Mouse (Mus musculus): ENCODE data around the gene Fopnl. TPM values are rescaled to one million over a fixed set of nuclear protein-coding genes. Genes with fewer than 3 reads are reported as not detected.

Gene Fopnl
- 40.7 and 45.1 TPM in 2 replicates for polyA plus RNA-seq (2015; fragmentation: Nextera tagmentation; extraction: Ambion mirVana)

DNA sequence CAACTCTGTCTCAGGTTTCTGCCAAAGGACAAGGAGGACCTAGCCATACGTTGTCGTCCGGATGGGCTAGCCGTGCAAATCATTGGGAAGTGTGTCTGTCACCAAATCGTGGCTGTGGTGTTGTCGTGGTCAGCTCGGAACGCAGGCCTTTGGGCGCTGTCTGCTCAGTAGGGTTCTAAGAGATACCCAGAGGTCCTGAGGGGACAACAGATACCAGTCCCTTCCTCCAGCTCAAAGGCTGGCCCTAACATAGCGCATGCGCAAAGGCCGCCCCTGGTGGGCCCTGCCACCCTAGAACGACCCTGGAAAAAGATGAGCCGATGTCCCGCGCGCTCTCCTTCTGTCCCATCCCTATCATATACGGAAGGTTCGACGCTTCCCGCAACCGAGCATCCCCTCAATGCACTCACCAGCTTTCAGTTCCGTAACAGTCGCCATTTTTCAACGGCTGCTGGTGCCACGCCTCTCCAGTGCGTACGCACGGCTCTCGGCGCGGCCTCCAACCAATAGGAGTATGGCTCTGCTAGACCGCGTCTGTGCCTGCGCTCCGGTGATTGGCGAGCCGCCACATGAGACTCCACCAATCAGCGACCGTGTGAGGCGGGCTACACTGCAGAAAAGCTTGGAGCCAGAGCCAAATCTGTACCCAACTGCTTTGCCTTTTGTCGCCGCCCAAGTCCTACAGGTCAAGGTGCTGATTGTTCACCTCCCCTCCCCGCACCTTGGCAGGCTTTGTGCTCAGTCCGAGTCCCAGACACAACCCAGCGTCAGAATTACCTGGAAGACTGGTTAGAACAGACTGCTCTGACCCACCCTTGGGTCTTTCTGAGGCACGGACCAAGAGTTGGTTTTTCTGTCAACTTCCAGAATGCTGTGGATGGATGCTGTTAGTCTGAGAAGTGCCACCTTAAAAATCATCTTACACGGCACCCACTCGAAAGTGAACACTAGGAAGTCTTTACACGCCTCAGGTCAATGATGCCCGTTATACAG lies at the start of gene Fopnl:
Gene Fopnl, minus strand, starts transcription at position 522 of the 993 bp plus-strand sequence.
- H3K27ac ChIP-seq (ENCODE audit: low read depth): peak within 1 kb of the TSS; percentile 81
- TF ChIP-seq EP300 (IDR thresholded peaks at IDR 0.05; ENCODE audit: low read depth): no peak
- TF ChIP-seq CTCF (IDR thresholded peaks at IDR 0.05; ENCODE audit: low read depth): 0 out of 2 replicates have a peak, but pooled peaks have one; percentile 10
- peaks cover 8% of the 10 kb centered on the region; the same call in 1 of the 2 replicates for H3K36me3 ChIP-seq (replicated peaks; ENCODE audit: insufficient read depth, low read length)
- DNase-seq: peak; percentile 97
- H3K9me3 ChIP-seq (ENCODE audit: low read length): no peaks in the 10 kb centered on the region
- H3K4me2 ChIP-seq (ENCODE audit: low read depth, low read length): peak within 1 kb of the TSS; percentile 95
- peak within 1 kb of the TSS; percentile 82 for H3K4me3 ChIP-seq (ENCODE audit: low read depth, low read length)
- H3K9ac ChIP-seq (replicated peaks): peak within 1 kb of the TSS; percentile 79
- peak; percentile 100 for ATAC-seq
- 2% methylated on average over 51 of the region's 51 CpGs for WGBS (ENCODE audit: insufficient replicate concordance)
- H3K27me3 ChIP-seq (ENCODE audit: insufficient read depth, low read length): no peaks in the 10 kb centered on the region
- peaks cover 13% of the 10 kb centered on the region for H3K4me1 ChIP-seq (ENCODE audit: insufficient read depth)

DNA sequence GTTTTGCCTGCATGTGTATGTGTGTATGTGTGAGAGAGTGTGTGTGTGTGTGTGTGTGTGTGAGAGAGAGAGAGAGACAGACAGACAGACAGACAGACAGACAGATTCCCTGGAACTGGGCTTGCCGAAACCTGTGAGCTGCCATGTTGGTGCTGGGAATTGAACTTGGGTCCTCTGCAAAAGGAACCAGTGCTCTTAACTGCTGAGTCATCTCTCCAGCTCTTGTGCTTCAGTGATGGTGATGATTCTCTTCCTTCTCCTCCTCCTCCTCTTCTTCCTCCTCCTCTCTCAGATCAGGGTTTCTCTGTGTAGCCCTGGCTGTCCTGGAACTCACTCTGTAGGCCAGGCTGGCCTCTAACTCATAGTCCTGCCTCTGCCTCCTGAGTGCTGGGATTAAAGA lies 48.8 kb upstream of the Fopnl start:
- H3K4me3 ChIP-seq (ENCODE audit: low read depth, low read length): no peak overlapping the region
- no peak overlapping the region for H3K4me2 ChIP-seq (ENCODE audit: low read depth, low read length)
- TF ChIP-seq CTCF (IDR thresholded peaks at IDR 0.05; ENCODE audit: low read depth) (no peak), EP300 (IDR thresholded peaks at IDR 0.05; ENCODE audit: low read depth) (no peak)
- no peaks in the 10 kb centered on the region for H3K9me3 ChIP-seq (ENCODE audit: low read length)
- no peak for ATAC-seq
- H3K9ac ChIP-seq (replicated peaks): no peak overlapping the region
- H3K27ac ChIP-seq (ENCODE audit: low read depth): no peak overlapping the region
- DNase-seq: no peak
- no peaks in the 10 kb centered on the region for H3K27me3 ChIP-seq (ENCODE audit: insufficient read depth, low read length)
- peaks cover 9% of the 10 kb centered on the region for H3K4me1 ChIP-seq (ENCODE audit: insufficient read depth)
- H3K36me3 ChIP-seq (replicated peaks; ENCODE audit: insufficient read depth, low read length): no peaks in the 10 kb centered on the region
- 73% methylated on average over 1 of the region's 1 CpGs for WGBS (ENCODE audit: insufficient replicate concordance)

DNA sequence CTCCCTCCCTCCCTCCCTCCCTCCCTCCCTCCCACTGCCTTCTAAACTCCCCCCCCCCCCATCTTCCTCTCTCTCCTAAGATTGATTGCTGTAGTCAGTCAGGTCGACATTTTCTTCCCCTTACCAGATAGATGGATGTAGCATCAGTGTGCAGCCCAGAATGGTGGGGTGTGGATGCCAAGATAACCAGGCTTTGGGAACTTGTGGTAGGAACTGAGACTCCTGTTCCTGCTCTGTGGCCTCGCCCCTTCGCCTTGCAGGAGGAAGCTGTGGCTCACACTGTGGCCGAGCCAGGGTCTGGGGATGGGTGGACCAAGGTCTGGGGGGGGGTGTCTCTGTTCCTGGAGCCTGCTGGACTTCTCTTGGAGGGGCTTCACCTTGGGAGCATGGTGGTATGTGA lies 48.3 kb upstream of the Fopnl start:
- Histone ChIP-seq H3K27ac (ENCODE audit: low read depth) (no peak overlapping the region), H3K9ac (replicated peaks) (no peak overlapping the region), H3K4me1 (ENCODE audit: insufficient read depth) (peaks cover 10% of the 10 kb centered on the region), H3K9me3 (ENCODE audit: low read length) (no peaks in the 10 kb centered on the region), H3K4me2 (ENCODE audit: low read depth, low read length) (no peak overlapping the region), H3K27me3 (ENCODE audit: insufficient read depth, low read length) (no peaks in the 10 kb centered on the region), H3K4me3 (ENCODE audit: low read depth, low read length) (no peak overlapping the region), H3K36me3 (replicated peaks; ENCODE audit: insufficient read depth, low read length) (no peaks in the 10 kb centered on the region)
- no peak for ATAC-seq
- TF ChIP-seq EP300 (IDR thresholded peaks at IDR 0.05; ENCODE audit: low read depth): no peak
- TF ChIP-seq CTCF (IDR thresholded peaks at IDR 0.05; ENCODE audit: low read depth): no peak
- WGBS (ENCODE audit: insufficient replicate concordance): 25% methylated on average over 4 of the region's 4 CpGs
- no peak for DNase-seq

GRCm38 (mm10) chr16:14364066-14364465 lies 46.9 kb upstream of the Fopnl start:
- H3K9ac ChIP-seq (replicated peaks): no peak overlapping the region
- peaks cover 10% of the 10 kb centered on the region for H3K4me1 ChIP-seq (ENCODE audit: insufficient read depth)
- H3K9me3 ChIP-seq (ENCODE audit: low read length): no peaks in the 10 kb centered on the region
- WGBS (ENCODE audit: insufficient replicate concordance): 60% methylated on average over 6 of the region's 6 CpGs
- no peaks in the 10 kb centered on the region for H3K27me3 ChIP-seq (ENCODE audit: insufficient read depth, low read length)
- DNase-seq (no peak), ATAC-seq (no peak)
- no peak overlapping the region for H3K27ac ChIP-seq (ENCODE audit: low read depth)
- H3K4me2 ChIP-seq (ENCODE audit: low read depth, low read length): no peak overlapping the region
- TF ChIP-seq EP300 (IDR thresholded peaks at IDR 0.05; ENCODE audit: low read depth) (no peak), CTCF (IDR thresholded peaks at IDR 0.05; ENCODE audit: low read depth) (no peak)
- no peaks in the 10 kb centered on the region for H3K36me3 ChIP-seq (replicated peaks; ENCODE audit: insufficient read depth, low read length)
- no peak overlapping the region for H3K4me3 ChIP-seq (ENCODE audit: low read depth, low read length)

- Histone ChIP-seq H3K4me3 (ENCODE audit: low read depth, low read length) (no peak overlapping the region), H3K4me1 (ENCODE audit: insufficient read depth) (peaks cover 10% of the 10 kb centered on the region), H3K4me2 (ENCODE audit: low read depth, low read length) (no peak overlapping the region)
Measured at GRCm38 (mm10) chr16:14363496-14363895, 46.3 kb upstream of the Fopnl start.

DNA sequence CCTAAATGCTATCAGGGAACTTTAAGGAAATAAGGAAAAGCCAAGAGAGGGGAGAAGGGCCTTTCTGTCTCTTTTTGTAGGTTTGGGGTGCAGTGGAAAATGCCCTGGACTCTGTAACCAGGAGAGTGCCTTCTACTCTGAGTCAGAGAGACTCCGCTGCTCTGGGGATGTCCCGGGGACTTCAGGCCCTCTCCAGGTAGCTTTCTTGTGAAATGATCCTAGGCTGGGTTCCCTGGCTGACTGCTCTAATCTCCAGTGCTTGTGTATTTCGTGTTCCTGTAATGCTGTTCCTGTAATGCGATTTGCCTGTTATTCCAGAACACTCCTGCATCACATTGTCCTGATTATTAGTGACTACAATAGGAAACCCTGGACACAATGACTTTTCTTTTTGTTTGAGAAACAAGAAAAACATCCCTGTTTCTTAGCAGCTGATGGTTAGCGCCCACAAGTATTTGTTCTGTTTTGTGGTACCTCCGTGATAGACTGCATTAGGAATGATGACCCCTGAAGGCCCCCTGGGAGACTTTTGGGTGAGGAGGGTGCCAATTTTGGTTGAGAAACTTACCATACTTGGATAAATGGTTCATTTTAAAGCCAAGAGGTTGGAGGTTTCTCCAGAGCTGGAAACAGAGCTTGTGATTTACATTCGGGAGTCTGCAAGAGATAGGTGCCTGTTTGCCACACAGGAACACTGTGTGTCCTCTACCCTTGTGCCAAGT lies 45.1 kb upstream of the Fopnl start:
- H3K27ac ChIP-seq (ENCODE audit: low read depth): no peak overlapping the region
- H3K4me1 ChIP-seq (ENCODE audit: insufficient read depth): peaks cover 10% of the 10 kb centered on the region
- no peaks in the 10 kb centered on the region for H3K9me3 ChIP-seq (ENCODE audit: low read length)
- H3K9ac ChIP-seq (replicated peaks): peak overlapping the region; percentile 72; the same call in 1 of the 2 replicates
- H3K36me3 ChIP-seq (replicated peaks; ENCODE audit: insufficient read depth, low read length): no peaks in the 10 kb centered on the region
- no peak for ATAC-seq
- H3K4me3 ChIP-seq (ENCODE audit: low read depth, low read length): peak overlapping the region; percentile 81
- 27% methylated on average over 7 of the region's 7 CpGs for WGBS (ENCODE audit: insufficient replicate concordance)
- H3K4me2 ChIP-seq (ENCODE audit: low read depth, low read length): peak overlapping the region; percentile 94
- TF ChIP-seq CTCF (IDR thresholded peaks at IDR 0.05; ENCODE audit: low read depth) (no peak), EP300 (IDR thresholded peaks at IDR 0.05; ENCODE audit: low read depth) (no peak)
- no peaks in the 10 kb centered on the region for H3K27me3 ChIP-seq (ENCODE audit: insufficient read depth, low read length)
- no peak for DNase-seq

More at GRCm38 (mm10) chr16:14363496-14363895, 46.3 kb upstream of the Fopnl start:
- Histone ChIP-seq H3K36me3 (replicated peaks; ENCODE audit: insufficient read depth, low read length) (no peaks in the 10 kb centered on the region), H3K27ac (ENCODE audit: low read depth) (no peak overlapping the region), H3K9me3 (ENCODE audit: low read length) (no peaks in the 10 kb centered on the region), H3K27me3 (ENCODE audit: insufficient read depth, low read length) (no peaks in the 10 kb centered on the region), H3K9ac (replicated peaks) (no peak overlapping the region)
- TF ChIP-seq CTCF (IDR thresholded peaks at IDR 0.05; ENCODE audit: low read depth): no peak
- TF ChIP-seq EP300 (IDR thresholded peaks at IDR 0.05; ENCODE audit: low read depth): no peak
- ATAC-seq: no peak
- no peak for DNase-seq
- WGBS (ENCODE audit: insufficient replicate concordance): 66% methylated on average over 3 of the region's 3 CpGs

Data from liver, postnatal 0 days (tissue).